Mouse (Mus musculus) limb, embryonic 14.5 days (tissue): ENCODE measurements around the gene Prune2. TPM values are rescaled to one million over a fixed set of nuclear protein-coding genes. Genes with fewer than 3 reads are reported as not detected.

Experiments used
- ATAC-seq: fragments of 200-750 bp; cut with Nextera tagmentation; 2 replicates; pipeline ENCODE4 v1.8.0; 2017; ENCODE audit warnings: low read depth, moderate number of reproducible peaks, moderate TSS enrichment; ENCODE audit not compliant: low FRiP score
- DNase-seq: peaks from one replicate; pipeline ENCODE4 v3.0.0-alpha.2; 2015; ENCODE audit warnings: low spot score
- H3K27ac ChIP-seq: fragments of 300-500 bp; sonication (generic); replicated peaks from 2 replicates; pipeline ENCODE4 v1.5.1; 2014; ENCODE audit warnings: low read depth, mild to moderate bottlenecking, low read length, moderate library complexity, mixed read lengths
- H3K27me3 ChIP-seq: fragments of 300-500 bp; sonication (generic); 2 replicates; pipeline ENCODE4 v1.6.1; 2014; ENCODE audit warnings: low read length, mixed read lengths; ENCODE audit not compliant: control insufficient read depth, insufficient read depth
- H3K36me3 ChIP-seq: fragments of 300-500 bp; sonication (generic); 2 replicates; pipeline ENCODE4 v1.6.1; 2014; ENCODE audit warnings: mild to moderate bottlenecking, low read length, moderate library complexity, mixed read lengths; ENCODE audit not compliant: control insufficient read depth, insufficient read depth
- H3K4me1 ChIP-seq: fragments of 300-500 bp; sonication (generic); 2 replicates; pipeline ENCODE4 v1.6.1; 2014; ENCODE audit warnings: antibody characterized with exemption, low read length, mixed read lengths; ENCODE audit not compliant: control insufficient read depth, insufficient read depth
- H3K4me2 ChIP-seq: fragments of 300-500 bp; sonication (generic); replicated peaks from 2 replicates; pipeline ENCODE4 v1.6.1; 2014; ENCODE audit warnings: low read depth, mild to moderate bottlenecking, low read length, moderate library complexity; ENCODE audit not compliant: severe bottlenecking
- H3K4me3 ChIP-seq: fragments of 300-500 bp; sonication (generic); replicated peaks from 2 replicates; pipeline ENCODE4 v1.5.1; 2014; ENCODE audit warnings: low read length
- H3K9ac ChIP-seq: fragments of 300-500 bp; sonication (generic); 2 replicates; pipeline ENCODE4 v1.6.1; 2014; ENCODE audit warnings: mild to moderate bottlenecking, low read depth, low read length, moderate library complexity; ENCODE audit not compliant: severe bottlenecking
- H3K9me3 ChIP-seq: fragments of 300-500 bp; sonication (generic); 2 replicates; pipeline ENCODE4 v1.6.1; 2016; ENCODE audit warnings: low read length; ENCODE audit not compliant: control insufficient read depth
- POLR2A ChIP-seq: fragments of 200-500 bp; IDR thresholded peaks from 2 replicates; pipeline ENCODE4 v1.8.0; 2012; ENCODE audit warnings: inconsistent platforms, mild to moderate bottlenecking, moderate library complexity, borderline replicate concordance; ENCODE audit not compliant: insufficient read depth, insufficient read length; ENCODE audit errors: extremely low read depth
- WGBS: fragments of 180-500 bp; shearing (Covaris S2); extraction: QIAGEN DNeasy Blood & Tissue Kit; methylation state at CpG from one replicate; pipeline ENCODE4 v1.1.7; 2014; 5-methylcytosine and 5-hydroxymethylcytosine counted together
- polyA plus RNA-seq, 2 experiments: library from polyadenylated mRNA; depleted of rRNA in 1 of 2; stranded (reverse) in 1 of 2; unstranded in 1 of 2; fragments of >200 nt; fragmentation: Nextera tagmentation in 1 of 2; extraction: Ambion mirVana in 1 of 2; gene quantifications; 2 replicates each; pipeline versions ENCODE4 v1.2.1 to v1.2.3; 2012 to 2014

Prune2 gene
- polyA plus RNA-seq, 2 experiments, result 2.1 to 2.3 TPM

GRCm38 (mm10) chr19:17242962-17243361, 287.0 kb downstream of the Prune2 start:
- ATAC-seq, result no peak

GRCm38 (mm10) chr19:17244544-17244943, 288.6 kb downstream of the Prune2 start:
- no peak for ATAC-seq
- no peaks in the 10 kb centered on the region for H3K9me3 ChIP-seq
- no peak overlapping the region for H3K9ac ChIP-seq
- H3K36me3 ChIP-seq, result no peaks in the 10 kb centered on the region
- H3K27me3 ChIP-seq, result no peaks in the 10 kb centered on the region
- no peak for DNase-seq
- H3K4me3 ChIP-seq, result no peak overlapping the region
- no peak overlapping the region for H3K27ac ChIP-seq
- H3K4me1 ChIP-seq, result peaks cover 5% of the 10 kb centered on the region; the same call in 1 of the 2 replicates
- WGBS, result 53% methylated on average over 7 of the region's 7 CpGs
- TF ChIP-seq POLR2A, result no peak
- H3K4me2 ChIP-seq, result no peak overlapping the region

More at GRCm38 (mm10) chr19:17242962-17243361, 287.0 kb downstream of the Prune2 start:
- peaks cover 5% of the 10 kb centered on the region; the same call in 1 of the 2 replicates for H3K4me1 ChIP-seq
- H3K9me3 ChIP-seq, result no peaks in the 10 kb centered on the region
- H3K4me2 ChIP-seq, result no peak overlapping the region
- no peak overlapping the region for H3K27ac ChIP-seq
- H3K9ac ChIP-seq, result no peak overlapping the region
- no peaks in the 10 kb centered on the region for H3K27me3 ChIP-seq
- H3K4me3 ChIP-seq, result no peak overlapping the region
- TF ChIP-seq POLR2A, result no peak
- H3K36me3 ChIP-seq, result no peaks in the 10 kb centered on the region
- 65% methylated on average over 5 of the region's 5 CpGs for WGBS
- no peak for DNase-seq

GRCm38 (mm10) chr19:17247352-17247925, 291.5 kb downstream of the Prune2 start:
- no peaks in the 10 kb centered on the region for H3K27me3 ChIP-seq
- no peak overlapping the region for H3K9ac ChIP-seq
- TF ChIP-seq POLR2A, result no peak
- WGBS, result 73% methylated on average over 8 of the region's 8 CpGs
- no peak for ATAC-seq
- no peak overlapping the region for H3K4me2 ChIP-seq
- peaks cover 5% of the 10 kb centered on the region; the same call in 1 of the 2 replicates for H3K4me1 ChIP-seq
- H3K36me3 ChIP-seq, result no peaks in the 10 kb centered on the region
- H3K4me3 ChIP-seq, result no peak overlapping the region
- no peaks in the 10 kb centered on the region for H3K9me3 ChIP-seq
- no peak overlapping the region for H3K27ac ChIP-seq
- DNase-seq, result no peak

GRCm38 (mm10) chr19:17249691-17250090, 293.8 kb downstream of the Prune2 start:
- no peak for ATAC-seq

GRCm38 (mm10) chr19:17250801-17251200, 294.9 kb downstream of the Prune2 start:
- no peak for ATAC-seq
- H3K27ac ChIP-seq, result no peak overlapping the region
- DNase-seq, result no peak
- H3K27me3 ChIP-seq, result no peaks in the 10 kb centered on the region
- no peaks in the 10 kb centered on the region for H3K36me3 ChIP-seq
- 85% methylated on average over 7 of the region's 7 CpGs for WGBS
- no peaks in the 10 kb centered on the region for H3K9me3 ChIP-seq
- H3K9ac ChIP-seq, result no peak overlapping the region
- no peak overlapping the region for H3K4me2 ChIP-seq
- TF ChIP-seq POLR2A, result no peak
- no peaks in the 10 kb centered on the region for H3K4me1 ChIP-seq
- no peak overlapping the region for H3K4me3 ChIP-seq

More at GRCm38 (mm10) chr19:17249691-17250090, 293.8 kb downstream of the Prune2 start:
- Histone ChIP-seq H3K4me3 (no peak overlapping the region), H3K36me3 (no peaks in the 10 kb centered on the region), H3K4me2 (no peak overlapping the region), H3K9me3 (no peaks in the 10 kb centered on the region), H3K27ac (no peak overlapping the region), H3K27me3 (no peaks in the 10 kb centered on the region), H3K4me1 (peaks cover 1% of the 10 kb centered on the region; the same call in 1 of the 2 replicates), H3K9ac (no peak overlapping the region)
- 70% methylated on average over 9 of the region's 9 CpGs for WGBS
- no peak for TF ChIP-seq POLR2A
- no peak for DNase-seq
